Mouse (Mus musculus): ENCODE measurements at regions not wholly inside any gene's neighbourhood (a gene's known extent, or its start where the extent isn't known, plus 50 kb on each side); places are given as distances from the start of the nearest gene placed in this dataset.

DNA sequence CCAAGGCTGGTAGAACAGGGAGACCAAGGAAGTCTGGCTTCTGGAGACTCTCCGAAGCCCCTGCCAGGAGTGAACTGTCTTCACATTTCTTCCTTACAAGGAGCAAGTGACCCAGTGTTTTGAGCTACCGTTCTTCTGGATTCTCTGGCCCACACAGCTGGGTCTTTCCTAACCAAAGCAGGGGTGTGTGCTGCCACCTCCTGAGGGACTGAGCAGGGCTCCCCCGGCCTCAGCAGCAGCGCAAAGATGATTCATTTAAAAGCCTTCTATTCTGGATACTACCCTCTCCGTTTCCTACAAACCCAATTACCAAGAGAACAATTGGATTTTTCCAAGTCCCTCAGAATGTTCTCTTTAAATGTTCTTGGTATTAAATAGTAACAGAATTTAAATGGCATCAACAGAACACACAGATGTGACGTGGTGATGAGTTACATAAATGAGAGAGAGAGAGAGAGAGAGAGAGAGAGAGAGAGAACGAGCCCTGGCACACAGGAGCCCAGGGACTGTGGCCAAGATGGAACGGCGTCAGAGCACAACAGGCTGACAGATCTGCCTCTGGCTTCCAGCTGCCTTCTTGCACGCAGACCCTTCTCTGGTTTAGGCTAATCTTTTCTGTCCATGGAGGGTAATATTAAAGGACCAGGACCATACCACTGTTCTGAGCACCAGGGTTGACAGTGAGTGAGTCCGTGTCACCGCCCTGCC lies 191.6 kb downstream of the Agtpbp1 start:
- DNase-seq (ENCODE audit: low spot score), result no peak

DNA sequence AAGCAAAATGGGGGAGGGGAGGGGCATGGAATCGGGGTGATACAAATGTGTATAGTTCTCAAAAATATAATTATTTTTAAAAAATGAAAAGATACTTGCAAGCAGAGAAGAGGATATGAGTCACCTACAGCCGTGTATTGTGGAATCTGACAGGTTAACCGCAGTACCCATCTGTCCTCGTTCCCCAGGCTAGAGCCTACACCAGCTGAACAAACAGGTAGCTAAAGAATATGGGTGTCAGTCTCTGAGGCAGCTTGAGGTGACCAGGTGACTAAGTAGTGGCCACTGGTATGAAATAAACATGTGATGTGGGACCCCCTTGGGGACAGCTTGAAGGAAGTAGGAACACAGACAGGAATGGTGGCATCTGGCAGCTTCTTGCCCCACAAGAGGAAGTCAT lies 192.2 kb downstream of the Agtpbp1 start:
- DNase-seq (ENCODE audit: low spot score), result no peak

DNA sequence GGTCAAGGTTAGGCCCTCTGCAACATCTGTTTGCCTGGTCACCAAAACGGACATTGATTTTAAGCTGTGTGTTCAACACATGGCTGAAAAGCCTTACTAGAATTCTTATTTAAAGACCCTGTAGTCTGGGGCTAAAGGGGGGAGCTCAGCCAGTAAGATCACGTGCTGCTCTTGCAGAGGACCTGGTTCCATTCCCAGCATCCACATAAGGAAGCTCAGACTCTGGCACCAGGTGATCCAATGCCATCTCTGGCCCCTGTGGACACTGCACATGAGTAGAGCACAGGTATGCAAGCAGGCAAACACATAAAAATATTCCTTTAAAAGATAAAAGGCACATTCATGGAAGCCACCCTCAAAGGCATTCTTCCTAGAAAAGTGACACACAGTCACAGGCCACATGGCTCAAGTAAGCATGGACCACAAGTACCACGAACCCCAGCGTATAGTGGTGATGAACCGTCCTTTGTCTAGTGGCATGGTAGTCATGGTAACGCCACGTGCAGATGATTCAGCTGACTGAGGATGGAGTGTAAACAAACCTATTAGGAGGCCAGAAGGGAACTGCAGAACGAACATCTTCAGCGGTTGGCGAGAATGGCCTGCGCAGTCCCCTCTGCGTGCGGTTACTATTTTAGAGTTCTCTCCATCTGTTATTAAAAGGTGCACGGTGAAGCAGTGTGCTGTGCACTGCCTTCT lies 197.3 kb downstream of the Agtpbp1 start:
- no peak for DNase-seq (ENCODE audit: low spot score)

- DNase-seq (ENCODE audit: low spot score), result no peak
Measured at GRCm38 (mm10) chr13:59386935-59387540, 198.0 kb downstream of the Agtpbp1 start.

DNA sequence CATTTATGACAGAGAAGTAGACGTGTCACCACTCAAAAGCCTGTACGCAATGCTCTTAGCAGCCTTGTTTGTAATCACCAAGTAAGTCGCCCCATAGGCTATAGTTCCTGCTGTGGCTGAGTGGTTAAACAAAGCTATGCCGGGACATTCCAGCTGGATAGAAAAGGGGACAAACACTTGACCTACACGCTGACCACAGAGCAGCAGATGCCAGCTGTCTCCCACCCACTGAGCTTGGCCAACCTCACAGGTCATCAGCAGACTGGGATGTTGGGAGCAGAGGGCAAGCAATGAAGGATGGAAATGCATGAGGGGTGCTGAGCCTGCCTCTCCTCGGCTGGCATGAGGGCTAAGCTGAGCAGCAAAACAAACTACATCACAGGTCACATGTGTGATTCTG lies 199.2 kb downstream of the Agtpbp1 start:
- no peak for DNase-seq (ENCODE audit: low spot score)

GRCm38 (mm10) chr13:59370141-59370816 lies 214.7 kb downstream of the Agtpbp1 start:
- DNase-seq (ENCODE audit: low spot score), result no peak

DNA sequence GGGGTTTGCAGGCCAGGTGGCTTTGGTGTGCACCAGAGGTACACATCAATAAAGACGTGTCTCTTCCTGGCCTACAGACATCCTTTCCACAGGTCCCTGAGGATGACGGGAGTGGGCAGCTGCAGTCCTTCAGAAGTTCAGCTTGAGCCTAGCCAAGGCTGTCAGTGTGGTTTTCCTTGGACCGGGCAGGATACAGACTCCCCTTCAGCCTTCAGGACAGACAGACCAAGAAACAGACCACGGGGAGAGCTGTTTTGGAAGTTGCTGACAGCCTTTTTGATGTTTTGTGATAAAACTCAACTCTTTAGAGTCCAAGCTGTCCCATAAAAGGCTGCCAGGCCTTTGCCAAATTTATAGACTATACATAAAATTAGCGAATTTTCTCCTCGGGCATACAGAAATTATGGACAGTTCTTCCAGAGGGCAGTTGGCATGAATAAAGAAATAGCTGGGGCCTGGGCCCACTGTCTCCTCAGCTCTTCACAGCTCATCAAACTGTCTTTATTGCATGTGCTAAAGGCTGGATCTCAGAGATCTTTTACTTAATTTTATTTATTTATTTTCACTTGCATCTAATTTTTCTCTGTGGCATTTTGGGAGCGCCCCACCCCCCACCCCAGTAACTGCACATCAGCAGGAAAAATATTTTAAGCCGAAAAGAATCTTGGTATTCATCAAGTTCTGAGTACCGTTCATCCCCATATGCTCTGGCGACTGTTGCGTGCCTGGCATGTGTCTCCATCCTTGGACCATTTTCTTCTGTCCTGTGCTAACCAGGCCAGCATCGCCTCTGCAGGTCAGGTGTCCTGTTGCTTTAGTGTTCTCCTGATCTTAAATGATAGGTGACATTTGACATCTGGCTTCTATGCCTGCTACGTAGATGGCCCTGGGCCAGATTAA lies 216.2 kb downstream of the Agtpbp1 start:
- no peak for DNase-seq (ENCODE audit: low spot score)

GRCm38 (mm10) chr13:59365460-59365859 lies 219.6 kb downstream of the Agtpbp1 start:
- DNase-seq (ENCODE audit: low spot score), result peak; percentile 34

GRCm38 (mm10) chr13:59363428-59363827 lies 221.6 kb downstream of the Agtpbp1 start:
- DNase-seq (ENCODE audit: low spot score), result no peak

GRCm38 (mm10) chr13:59361323-59361722 lies 223.7 kb downstream of the Agtpbp1 start:
- no peak for DNase-seq (ENCODE audit: low spot score)

- DNase-seq (ENCODE audit: low spot score), result no peak
Measured at GRCm38 (mm10) chr13:59360026-59360425, 225.0 kb downstream of the Agtpbp1 start.

- DNase-seq (ENCODE audit: low spot score), result no peak
Measured at GRCm38 (mm10) chr13:59358421-59358820, 226.6 kb downstream of the Agtpbp1 start.

GRCm38 (mm10) chr13:59351461-59351860 lies 233.6 kb downstream of the Agtpbp1 start:
- peak; percentile 15 for DNase-seq (ENCODE audit: low spot score)

- no peak for DNase-seq (ENCODE audit: low spot score)
Measured at GRCm38 (mm10) chr13:59350613-59351150, 234.3 kb downstream of the Agtpbp1 start.

DNA sequence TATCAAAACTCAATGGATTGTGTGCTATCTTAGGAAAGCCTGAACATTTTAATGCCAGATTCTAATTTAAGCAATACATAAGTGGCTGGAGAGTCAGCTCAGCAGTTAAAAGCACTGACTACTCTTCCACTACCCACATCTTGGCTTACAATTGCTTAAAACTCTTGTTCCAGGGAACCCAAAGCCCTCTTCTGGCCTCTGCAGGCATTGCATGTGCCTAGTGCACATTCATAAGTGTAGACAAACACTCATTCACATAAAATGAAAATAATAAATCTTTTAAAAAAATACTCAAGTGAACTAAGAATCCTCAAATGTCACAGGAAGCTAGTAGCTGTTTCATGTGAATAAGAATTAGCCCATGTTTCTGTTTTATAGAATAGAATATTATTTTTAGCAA lies 236.5 kb downstream of the Agtpbp1 start:
- no peak for DNase-seq (ENCODE audit: low spot score)

DNA sequence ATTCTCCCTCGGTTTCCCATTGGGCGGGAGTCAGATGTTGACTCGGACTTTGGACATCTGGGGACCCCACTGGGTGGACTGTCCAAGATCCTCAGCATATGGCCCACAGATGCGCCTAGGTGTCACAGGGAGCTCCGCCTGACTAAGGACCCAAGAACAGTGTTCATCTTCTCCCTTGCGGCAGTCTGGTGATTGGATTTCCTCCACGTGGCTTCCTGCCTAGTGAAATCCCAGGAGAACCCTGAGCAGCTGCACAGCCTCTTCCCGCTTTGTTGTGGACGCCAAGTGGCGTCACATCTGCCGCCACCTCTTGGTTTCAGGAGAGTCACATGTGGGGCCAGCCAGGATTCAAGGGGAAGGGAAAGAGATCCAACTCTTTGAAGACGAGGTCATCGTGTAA lies 243.2 kb downstream of the Agtpbp1 start:
- no peak for DNase-seq (ENCODE audit: low spot score)

- no peak for DNase-seq (ENCODE audit: low spot score)
Measured at GRCm38 (mm10) chr13:59338436-59338835, 246.6 kb downstream of the Agtpbp1 start.

GRCm38 (mm10) chr13:59323933-59324332 lies 261.1 kb downstream of the Agtpbp1 start:
- no peak for DNase-seq (ENCODE audit: low spot score)

GRCm38 (mm10) chr13:59323441-59323840 lies 261.6 kb downstream of the Agtpbp1 start:
- no peak for DNase-seq (ENCODE audit: low spot score)

DNA sequence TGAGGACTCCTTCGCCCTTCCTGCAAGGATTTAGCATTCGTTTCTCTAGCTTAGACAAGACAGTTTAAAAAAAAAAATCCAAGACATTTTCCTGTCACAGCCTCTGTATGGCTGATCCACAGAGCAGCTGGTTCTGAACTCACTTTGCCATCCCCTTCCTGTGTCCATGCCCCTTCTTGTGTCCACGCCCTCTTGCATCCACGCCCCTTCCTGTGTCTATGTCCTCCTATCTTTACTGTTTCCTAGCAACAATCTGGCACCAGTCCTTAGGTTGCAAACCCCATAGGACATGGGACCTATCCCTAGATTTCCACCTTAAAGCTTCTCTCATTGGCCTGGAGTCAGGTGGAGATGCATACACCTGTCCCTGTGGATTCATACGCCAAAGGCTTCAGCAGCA lies 264.8 kb downstream of the Agtpbp1 start:
- no peak for DNase-seq (ENCODE audit: low spot score)

DNA sequence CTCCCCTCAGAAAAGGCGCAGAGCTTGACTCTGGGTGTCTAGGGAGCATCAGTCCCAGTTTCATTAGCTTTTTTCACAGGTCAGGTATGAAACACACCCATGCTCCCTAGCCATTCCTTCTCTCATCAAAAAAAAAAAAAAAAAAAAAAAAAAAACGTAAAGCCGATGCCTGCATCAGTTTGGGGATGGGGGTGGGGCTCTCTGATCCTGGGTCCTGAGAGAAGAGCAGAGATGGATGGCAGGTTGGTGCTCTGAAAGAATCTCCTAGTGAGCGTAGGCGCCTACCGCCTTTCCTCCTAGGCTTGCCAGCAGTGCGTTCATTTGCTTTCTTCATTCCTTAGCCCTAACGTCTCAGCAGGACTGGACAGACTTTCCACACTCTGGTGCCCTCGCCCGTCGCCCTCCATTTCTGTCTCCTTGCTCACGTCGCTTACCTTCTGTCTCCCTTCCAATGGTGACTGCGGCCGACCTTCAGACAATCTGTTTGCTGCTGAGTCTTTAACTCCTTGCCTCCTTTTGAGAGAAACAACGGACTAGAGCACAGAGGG lies 267.5 kb downstream of the Agtpbp1 start:
- DNase-seq (ENCODE audit: low spot score), result no peak

Data from testis, postnatal 14 days (tissue).